Mouse (Mus musculus) lung, postnatal 10 days (tissue): ENCODE measurements around the gene Ercc1.

Source experiments
- DNase-seq: peaks from one replicate; pipeline ENCODE4 v3.0.0; 2021

Gene Ercc1

DNA sequence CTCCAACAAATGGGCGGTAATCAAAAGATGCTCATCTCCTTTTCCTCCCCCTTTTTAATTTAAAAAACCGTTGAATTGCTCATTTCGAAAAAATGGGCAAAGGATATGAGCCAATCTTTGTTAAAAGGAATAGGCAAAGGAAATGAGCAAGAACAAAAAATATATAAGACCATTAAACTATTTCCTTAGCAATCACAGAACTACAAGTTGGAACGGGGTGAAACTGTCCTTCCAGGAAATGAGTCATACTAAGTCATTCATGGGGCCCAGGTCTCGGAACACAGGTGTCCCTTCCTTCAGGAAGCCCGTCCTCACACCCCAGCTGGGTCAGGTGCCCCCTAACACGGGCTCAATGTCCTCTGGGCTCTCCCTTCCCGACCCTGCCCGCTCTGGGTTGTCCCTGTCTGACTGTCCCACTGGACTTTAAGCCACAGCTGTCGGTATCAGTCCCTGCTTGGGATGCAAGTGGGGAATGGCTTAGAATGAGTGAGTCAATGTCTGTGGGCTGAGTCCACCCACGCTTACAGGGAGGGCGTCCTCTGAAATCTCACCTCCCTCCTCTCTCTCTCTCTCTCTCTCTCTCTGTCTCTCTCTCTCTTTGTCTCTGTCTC lies at the start of gene Ercc1:
Gene Ercc1 (plus strand): TSS at position 542 of the 611 bp plus-strand sequence.
- DNase-seq = no peak

DNA sequence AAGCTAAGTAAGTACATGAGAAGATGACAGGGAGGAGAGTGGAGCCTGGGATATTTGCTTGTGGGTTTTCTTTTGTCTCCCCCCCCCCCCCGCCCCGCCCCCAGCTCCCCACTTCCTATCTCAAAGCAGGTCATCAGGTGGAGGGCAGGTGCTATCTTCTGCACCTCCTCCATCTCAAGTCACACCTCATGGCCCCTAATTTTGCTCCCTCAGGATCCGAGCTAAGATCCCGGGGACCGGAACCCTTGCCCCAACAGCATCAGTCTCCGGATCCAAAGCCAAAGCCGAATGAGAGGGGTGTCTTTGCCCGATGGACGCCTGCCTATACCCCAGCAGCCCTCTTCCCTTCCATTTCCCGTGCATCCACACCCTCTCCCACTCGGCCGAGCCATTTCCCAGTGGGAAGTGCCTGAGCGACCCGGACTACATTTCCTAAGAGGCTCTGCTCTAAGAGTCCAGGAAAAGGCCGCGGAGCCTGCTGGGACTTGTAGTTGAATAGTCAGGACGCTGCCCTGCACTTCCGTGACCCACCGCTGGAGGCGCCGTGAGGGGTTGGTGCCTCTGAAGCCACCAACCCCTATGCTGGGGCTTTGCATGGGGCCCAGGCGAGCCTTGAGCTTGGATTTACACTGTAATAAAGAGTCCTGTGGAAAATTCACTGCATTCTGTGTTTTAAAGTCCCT lies 48.9 kb upstream of the Ercc1 start:
- DNase-seq = peak; percentile 99

DNA sequence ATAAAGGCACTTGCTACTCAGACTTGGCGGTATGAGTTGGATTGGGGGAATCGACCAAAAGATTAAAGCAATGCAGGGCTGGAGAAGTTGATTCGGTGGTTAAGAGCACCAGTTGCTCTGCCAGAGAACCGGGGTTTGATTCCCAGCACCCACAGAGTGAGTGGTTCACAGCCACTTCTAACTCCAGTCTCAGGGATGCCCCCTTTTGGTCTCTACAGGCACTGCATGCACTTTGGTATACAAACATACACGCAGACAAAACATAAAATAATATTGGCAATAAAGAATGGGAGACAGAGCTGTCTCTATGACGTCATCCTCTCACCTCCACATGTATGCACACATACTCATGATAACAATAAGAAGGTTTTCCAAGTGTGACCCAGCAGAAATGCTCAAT lies 47.5 kb upstream of the Ercc1 start:
- DNase-seq = no peak

DNA sequence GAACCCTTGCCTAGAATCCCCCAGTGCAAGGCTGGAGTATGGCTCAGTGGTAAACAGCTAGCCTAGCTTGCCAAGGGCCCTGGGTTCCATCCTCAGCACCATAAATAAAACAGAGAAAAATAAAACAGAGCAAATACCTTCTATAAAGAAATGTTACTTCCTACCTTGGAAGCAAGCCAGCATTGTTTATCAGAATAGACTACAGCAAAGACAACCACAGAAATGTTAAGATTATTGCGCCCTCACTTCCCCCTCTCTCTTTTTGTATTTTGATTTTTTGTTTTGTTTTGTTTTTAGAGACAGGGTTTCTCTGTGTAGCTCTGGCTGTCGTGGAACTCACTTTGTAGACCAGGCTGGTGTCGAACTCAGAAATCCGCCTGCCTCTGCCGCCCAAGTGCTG lies 46.8 kb upstream of the Ercc1 start:
- no peak for DNase-seq

DNA sequence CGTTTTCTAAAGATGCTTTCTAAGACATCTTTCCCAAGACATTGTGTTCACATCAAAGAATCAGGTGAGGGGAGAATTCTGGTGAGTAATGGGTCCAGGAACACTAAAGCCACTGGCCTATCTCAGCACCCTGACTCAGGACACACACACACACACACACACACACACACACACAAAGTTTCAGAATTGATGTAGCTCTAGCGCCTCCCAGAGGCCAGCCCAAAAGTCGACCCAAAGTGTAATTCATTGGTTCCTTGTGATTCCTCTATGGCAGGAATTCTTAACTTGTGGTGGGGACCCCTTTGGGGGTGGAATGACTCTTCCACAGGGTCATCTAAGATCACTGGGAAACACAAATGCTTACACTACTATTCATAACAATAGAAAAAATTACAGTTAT lies 45.4 kb upstream of the Ercc1 start:
- DNase-seq = peak; percentile 74

DNA sequence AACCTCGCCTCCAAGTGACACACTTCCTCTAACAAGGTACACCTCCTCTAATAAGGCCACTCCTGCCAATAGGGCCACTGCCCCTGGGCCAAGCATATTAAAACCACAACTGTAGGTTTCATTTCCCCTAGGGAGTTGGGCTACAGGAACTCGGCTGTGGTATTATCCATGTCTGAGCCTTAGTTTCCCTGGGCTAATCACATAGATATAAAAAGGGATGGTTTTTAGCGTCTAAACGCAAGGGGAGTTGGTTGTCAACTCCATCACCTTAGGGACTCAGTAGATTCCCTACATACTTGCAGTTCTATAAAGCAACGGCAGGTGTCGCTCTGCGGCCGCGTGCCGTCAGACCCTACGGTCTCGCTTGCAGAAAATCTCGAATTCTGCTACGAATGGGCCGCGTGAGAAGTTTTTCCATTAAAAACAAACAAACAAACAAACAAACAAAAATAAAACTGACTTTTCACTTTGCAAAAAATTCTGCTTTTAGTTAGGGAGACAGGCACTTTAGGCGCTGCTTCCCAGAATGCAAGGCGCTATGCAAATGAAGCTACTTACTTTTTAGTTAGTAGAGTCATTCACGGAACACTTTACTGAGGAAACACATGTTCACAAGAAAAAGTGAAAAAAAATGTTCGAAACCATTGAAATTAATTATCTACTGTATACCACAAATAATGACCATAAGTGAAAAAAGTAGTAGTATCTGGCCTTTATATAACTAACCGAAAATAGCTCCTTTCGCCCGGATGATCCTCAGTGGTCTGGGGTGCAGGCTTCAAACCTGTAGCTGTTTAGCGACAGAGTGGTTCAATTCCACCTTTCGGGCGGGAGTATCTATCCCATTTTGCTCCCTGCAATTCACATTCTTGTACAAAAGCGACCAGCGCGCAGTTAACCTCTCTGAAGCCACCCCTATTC lies 43.8 kb upstream of the Ercc1 start:
- DNase-seq = peak; percentile 86

DNA sequence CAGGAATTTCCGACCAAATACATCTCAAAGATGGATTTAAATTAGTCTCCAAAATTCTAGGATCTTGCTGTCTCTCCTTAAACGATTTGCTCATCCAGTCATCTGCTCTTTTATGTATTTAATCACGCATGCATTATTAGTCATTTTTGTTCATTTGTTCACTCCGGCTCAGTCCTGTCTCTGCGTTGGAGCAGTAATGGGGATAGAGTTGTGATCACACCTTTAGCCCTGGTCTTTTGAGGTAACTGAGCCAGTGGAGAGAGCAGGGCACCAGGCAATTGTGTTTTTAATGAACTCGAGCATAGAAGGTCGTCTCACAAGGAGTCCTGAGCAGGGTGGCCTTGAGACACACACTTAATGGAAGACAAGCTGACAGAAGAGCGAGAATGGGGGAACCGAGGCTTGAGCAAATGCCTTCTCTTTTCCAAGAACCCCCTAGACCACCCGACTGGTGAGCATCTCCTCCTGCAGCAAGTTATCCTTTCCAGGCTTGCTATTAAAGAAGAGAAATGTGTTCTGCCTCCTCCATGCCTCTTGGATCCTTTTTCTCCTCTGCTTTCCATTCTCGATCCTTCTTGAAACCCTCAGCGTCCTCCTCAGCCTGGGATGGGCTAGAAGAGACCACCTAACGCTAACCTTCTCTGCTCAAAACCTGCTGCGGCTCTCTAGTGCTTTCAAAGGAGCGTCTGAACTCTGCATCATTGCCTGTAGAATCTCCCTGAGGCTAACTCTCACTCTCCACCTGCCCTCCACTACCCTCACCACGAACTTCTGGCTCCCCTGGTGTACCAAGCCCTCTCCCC lies 42.9 kb upstream of the Ercc1 start:
- DNase-seq = no peak

DNA sequence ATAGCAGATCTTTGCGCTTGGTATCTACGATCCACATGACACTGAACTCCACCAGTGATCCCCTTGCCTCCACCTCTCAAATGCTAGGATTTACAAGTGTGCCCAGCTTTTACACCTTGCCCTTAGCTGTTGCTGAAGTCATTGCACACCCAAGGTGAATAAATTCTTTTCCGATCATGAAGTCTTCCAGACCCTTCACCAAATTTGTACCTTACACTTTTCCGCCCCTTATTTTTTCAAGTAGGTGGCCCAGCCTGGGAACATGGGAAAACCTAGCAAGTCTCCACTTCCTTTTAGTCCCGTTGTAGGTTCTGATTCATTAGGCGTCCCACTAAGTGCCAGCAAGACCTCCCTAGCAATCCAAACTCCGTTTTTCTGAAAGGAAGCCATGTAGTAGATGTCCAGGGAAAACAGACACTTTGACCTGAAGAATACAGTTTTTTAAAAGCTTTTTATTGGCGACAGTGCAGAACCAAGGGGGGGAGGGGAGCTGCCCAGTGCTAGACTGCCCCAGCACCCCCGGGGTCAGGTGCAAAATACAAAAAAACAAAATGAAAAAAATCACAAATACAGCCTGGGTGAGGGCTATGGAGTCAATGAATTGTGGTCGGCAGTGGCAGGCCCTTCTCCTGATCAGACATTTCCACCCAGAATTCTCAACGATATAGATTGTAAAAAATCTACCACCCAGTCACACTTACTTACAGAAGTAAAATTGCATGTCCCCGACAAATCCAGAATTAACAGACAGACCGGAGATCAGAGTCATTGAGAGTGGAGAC lies 42.1 kb upstream of the Ercc1 start:
- no peak for DNase-seq

DNA sequence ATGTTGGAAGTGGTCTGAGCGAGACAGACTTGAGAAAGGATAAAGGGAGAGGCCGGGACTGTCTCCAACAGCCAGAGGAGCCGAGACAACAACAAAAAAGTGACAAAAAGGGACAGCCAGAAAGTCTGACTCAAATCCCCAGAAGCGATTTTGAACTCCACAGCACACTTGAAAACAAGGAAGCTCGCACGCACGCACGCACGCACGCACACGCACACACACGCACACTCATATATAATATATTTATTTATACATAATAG lies 41.6 kb upstream of the Ercc1 start:
- no peak for DNase-seq

DNA sequence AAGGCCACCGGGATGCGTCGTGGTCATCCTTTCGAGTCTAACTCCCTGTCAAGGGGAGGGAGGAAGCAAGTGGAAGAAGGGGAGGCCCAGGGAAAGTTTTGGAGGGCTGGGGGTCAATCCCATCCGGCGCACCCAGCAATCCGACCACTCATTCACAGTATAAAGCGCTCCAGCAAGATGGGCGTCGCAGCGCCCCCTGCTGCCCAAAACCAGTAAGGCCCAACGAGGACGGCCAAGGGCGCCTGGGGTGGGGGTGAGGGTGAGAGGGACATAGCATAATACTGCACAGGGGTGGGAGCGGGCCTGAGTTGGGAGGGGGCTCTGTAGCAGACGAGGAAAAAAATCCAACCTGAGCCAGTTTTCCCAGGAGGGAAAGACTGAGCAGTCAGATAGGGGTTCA lies 40.8 kb upstream of the Ercc1 start:
- DNase-seq = peak; percentile 87

DNA sequence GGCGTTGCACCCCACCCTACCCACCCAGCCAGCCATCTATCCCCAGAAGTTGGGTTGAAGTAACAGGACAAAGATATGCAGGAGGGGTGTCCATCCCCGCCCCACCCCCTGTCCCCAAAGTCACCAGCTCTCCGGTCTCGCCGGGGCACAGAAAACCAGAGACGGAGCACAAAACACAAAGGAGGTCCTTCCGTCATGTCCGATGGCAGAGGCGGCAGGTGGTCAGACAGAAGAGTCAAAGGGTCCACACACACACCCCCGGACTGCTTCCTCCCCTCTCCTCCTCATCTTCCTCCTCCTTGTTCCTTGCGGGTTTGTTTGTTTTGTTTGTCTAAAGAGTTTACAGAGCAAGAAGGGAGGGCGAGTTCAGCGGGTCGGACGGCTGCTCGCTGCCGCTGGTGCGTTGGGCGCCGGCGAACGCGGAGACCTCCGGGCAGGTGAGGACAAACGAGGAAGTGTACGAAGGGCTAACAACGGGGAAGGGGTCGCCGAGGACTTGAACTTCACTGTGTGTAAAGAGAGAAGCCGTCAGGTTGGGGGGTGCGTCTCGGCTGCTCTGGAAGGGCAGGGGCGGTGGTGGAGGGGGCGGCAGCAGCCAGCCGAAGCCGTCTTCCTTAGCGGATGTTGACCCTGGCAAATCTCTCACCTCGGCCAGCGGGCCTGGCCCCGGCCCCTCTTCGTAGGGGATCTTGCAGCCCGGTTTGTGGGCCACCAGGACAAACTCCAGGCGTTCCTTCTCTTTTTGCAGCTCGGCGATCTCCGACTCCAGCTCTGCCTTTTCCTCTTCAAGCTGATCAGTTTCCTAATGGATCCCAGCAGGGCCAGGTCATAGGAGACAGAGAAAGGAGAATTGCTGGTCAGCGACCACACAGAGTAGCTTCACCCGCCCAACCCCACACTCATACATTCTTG lies 39.8 kb upstream of the Ercc1 start:
- no peak for DNase-seq

DNA sequence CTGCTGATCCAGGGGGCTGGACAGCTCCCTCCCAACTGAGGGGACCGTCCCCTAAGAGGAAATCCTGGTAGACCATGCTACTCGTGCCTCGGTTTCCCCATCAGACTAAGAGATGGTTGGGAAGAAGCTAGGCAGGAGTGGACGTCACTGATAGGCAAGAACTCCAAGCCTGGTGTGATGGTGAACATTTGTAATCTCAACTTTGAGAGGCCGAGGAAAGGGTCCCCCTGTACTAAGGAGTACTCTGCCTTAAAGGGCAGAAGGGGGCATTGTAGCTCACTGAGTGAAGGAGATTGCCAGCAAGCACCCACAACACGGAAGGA lies 39.2 kb upstream of the Ercc1 start:
- DNase-seq = no peak

DNA sequence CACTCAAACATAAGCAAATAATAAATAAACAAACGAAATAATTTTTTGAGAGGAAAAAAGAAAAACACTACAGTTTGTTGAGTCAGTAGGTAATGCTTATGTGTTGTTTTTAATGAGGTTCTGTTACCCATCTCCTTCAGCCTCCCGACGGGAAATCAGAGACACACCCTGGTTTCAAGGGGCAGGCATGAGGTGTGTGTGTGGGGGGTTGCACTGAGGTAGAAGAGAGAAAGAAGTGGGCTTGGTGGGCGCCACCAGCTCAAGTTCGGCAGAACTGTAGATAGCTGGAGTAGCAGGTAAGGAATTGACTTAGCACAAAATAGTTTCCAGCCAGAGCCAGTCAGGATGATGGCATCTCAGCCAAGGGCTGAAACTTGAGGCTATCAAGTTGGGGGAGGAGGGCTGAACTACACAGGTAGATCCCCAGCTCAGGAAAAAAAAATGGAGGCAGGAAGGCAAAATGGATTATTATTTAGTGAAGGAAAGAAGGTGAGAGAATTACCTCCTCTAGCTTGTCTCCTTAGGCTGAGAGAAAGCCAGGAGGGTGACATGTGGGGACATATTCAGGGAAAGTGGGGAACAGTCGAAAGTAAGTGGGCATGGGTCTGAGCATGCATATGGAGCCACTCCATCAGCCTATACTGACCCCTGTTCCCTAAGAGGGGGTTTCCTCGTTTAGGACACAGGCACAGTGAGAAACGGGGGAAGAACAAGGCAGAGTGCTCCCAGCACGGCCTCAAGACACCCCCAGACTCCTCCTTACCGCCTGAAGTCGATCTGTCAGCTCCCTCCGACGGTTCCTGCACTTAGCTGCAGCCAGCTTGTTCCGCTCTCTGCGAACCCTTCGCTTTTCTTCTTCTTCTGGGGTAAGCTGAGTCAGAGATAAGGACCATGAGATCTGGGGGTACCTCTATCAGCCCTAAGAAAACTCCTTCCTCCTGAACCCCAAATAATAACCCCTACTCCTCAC lies 38.5 kb upstream of the Ercc1 start:
- no peak for DNase-seq

DNA sequence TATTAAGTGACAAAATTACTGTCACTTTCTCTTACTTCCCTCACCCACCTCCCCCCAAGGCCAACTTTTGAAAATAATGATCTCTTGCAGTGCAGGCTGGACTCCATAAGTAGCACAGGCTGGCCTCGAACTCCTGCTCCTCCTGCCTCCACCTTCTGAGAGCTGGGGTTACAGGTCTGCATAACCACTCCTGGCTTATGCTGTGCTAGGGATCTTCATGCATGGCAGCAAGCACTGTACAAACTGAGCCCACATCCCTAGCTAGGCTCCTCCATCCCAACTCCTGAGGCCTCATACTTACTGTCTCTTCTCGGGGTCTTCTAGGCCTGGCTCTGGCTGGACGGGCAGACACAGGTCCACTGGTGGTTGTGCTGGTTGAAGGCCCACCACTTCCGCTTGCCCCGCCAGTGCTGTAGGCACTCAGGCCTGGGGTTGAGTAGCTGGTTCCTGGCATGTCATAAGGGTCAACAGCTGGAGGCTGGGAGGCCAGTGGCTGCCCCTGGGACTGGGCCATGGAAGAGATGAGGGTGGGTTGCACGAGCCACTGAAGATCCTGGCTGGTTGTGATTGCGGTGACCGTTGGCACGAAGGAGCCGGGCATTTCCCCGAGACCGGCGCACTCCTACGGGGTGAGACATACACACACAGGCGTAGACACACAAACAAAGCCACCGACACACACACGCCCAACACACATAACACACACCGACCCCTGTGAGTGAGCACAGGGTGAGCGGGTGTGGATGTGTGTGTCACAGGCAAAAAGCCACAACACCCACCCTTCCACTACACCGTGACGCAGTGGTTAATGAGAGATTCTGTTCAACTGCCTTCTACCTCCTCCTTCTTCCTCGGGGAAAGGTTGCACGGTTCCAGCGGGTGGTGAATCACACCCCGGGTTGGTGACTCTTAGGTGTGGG lies 37.5 kb upstream of the Ercc1 start:
- no peak for DNase-seq

DNA sequence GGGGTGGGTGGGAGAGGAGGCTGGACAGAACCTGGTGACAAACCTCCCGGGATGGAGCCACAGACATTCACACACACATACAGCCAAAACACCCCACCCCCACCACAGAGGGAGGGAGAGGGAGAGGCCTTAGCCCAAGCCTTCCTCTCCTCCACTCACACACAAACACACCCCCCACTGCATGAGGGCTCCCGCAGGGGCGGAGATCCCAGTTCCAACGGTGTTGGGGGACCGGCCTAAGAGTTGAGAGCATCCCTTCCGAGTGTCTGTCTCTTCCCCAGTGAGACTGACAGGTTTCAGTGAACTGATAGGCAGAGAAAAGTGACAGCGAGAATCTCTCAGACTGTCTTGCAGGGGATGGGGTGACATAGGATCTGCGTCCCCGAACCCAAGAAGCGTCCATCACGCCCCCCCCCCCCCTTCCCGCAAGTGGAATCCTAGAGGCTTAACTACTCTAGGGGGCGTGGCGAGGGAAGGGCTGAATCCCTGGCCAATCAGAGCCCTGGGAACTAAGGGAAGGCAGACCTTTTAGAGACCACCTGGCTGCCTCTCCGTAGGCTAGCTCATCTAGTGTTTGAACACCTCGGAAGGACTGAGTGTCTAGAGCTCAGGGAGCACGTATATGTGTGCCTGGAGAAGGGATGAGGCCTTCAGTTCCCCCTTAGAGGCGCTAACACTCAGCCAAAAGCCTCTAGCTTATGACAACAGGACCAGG lies 36.7 kb upstream of the Ercc1 start:
- peak; percentile 92 for DNase-seq

DNA sequence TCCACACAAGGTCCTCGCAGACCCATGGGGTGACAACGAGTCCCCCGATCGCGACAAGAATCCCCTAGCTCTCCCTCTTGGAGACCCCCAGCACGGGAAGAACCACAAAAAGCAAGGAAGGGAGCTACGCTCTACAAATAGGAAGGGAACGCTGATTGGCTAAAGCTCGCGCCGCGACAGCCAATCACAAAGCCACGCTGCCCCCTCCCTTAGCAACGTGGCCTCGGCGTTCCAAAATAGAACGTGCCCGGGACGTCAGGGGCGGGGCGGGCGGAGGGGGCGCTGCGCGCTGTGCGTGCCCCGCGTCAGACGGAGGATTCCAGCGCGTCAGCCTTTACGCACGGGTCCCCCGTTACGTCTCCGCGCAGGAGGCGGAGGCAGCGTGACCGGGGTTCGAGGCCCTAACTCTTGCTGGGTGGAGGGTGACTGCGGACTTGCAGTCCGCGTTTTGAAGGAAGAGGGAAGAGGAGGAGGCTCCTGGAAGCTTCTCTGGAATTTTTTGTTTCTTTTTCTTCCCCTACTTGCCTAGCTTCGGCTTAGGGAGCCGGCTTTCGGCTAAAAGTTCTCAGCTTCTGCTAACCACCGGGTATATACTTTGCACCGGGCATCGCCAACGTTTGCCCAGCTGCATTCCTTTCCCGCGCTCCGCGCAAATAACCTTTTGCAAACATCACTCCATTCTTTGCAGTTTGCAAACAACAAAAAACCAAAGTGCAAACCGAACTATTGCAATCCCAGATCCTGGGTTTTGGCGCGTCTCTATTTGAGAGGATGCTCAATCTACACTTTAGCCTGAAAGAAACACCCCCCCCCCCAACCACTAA lies 35.9 kb upstream of the Ercc1 start:
- peak; percentile 98 for DNase-seq

DNA sequence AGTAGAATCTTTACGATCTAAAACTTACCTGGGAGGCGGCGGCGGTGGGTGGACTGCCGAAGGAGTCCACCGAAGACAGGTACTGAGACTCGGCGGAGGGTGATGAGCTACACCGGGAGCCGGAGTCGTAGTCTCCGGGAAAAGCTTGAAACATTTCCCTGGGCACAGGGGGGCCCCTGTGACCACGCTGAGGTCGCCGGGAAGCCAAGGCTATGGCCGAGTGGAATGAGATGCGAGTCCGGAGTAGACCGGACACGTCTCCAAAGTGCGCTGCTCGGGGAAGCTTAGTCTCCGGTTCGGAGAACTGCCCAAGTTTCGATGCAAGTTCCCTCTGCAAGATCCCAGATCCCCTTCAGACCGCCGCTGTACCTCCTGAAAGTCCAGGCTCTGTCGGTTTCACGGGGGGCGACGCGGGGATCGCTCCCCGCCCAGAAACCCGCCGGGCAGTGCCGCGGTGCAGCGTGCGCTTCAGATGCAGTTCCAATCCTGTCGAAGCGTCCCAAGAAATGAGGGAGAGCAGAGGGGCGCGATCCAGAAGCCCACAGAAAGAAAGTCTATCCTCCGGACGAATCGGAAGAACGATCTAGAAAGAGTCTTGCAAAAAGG lies 35.2 kb upstream of the Ercc1 start:
- no peak for DNase-seq
